Mouse (Mus musculus): ENCODE results near the gene Washc1. TPM values are rescaled to one million over a fixed set of nuclear protein-coding genes. Genes with fewer than 3 reads are reported as not detected.

Washc1 gene
- polyA plus RNA-seq, 1 experiment from 2014 or later, result 31.8 TPM

- Histone ChIP-seq H3K9me3 (no peaks in the 10 kb centered on the region), H3K36me3 (peaks cover 48% of the 10 kb centered on the region), H3K27me3 (ENCODE audit: insufficient read depth, poor library complexity, severe bottlenecking) (no peaks in the 10 kb centered on the region), H3K27ac (no peak overlapping the region), H3K4me1 (replicated peaks) (no peaks in the 10 kb centered on the region), H3K4me3 (no peak overlapping the region)
- no peak for DNase-seq (ENCODE audit: low spot score)
- WGBS, result 95% methylated on average over 3 of the region's 3 CpGs
Observed at GRCm38 (mm10) chr17:66092664-66093063, 18.7 kb upstream of the Washc1 start.

- 1% methylated on average over 41 of the region's 41 CpGs for WGBS
- Histone ChIP-seq H3K27me3 (ENCODE audit: insufficient read depth, poor library complexity, severe bottlenecking) (no peaks in the 10 kb centered on the region), H3K9me3 (no peaks in the 10 kb centered on the region), H3K36me3 (peaks cover 5% of the 10 kb centered on the region; the same call in 1 of the 2 replicates), H3K27ac (peak overlapping the region; percentile 97), H3K4me3 (peak overlapping the region; percentile 89), H3K4me1 (replicated peaks) (peaks cover 15% of the 10 kb centered on the region)
- DNase-seq (ENCODE audit: low spot score), result no peak
Observed at GRCm38 (mm10) chr17:66100566-66101379, 10.6 kb upstream of the Washc1 start.

DNA sequence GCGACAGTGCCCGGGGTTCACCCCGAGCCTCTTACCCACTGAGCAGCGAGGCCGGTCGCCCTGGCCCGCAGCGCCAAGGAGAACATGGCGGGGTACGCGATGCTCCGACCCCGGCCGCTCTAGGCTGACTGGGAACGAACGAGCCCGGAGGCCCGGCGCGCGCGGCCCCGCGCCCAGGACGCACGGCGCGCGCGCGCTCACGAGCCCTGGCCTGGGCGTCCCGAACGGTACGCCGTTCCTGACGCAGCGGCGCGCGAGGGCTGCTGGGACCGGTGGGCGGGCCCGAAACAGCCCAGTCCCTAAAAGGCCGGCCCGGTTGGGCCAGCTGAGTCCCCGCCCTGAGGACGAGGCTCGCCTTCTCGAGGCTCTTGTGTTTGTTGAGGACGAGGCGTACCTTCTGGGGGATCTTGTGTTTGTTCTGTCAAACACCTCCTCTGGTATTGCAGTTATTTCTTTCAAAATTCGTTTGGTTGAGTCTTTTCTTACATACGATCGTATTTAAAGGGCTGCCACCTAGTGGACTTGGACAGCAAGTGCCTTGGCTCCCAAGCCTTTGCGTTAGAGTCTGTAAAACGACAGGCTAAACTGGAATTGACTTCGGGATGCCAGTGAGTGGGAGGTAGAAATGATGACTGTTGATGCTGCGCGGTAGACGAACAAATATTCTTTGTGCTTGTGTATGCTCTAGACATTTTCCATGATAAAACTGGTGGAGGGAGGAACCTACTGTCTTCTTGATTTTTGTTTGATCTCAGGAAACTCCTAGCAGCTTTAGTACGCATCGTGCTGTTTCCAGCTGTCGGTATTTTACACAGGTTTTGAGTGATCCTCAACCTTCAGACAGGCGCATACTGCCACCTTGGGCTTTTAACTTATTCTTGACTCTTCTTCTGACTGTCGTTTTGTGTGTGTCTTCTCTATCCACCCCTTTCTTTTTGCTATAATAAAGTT lies 9.7 kb upstream of the Washc1 start, which contains the start of gene Ndufv2:
Ndufv2 (minus strand) TSS at position 180 of the 951 bp plus-strand sequence.
- Histone ChIP-seq H3K36me3 (peaks cover 5% of the 10 kb centered on the region; the same call in 1 of the 2 replicates), H3K4me3 (peak within 1 kb of the TSS; percentile 89), H3K4me1 (replicated peaks) (peaks cover 15% of the 10 kb centered on the region), H3K27ac (peak within 1 kb of the TSS; percentile 97), H3K9me3 (no peaks in the 10 kb centered on the region), H3K27me3 (ENCODE audit: insufficient read depth, poor library complexity, severe bottlenecking) (no peaks in the 10 kb centered on the region)
- DNase-seq (ENCODE audit: low spot score), result peak; percentile 96
- under 1% methylated on average over 67 of the region's 67 CpGs for WGBS

GRCm38 (mm10) chr17:66104076-66104475 lies 7.3 kb upstream of the Washc1 start:
- Histone ChIP-seq H3K9me3 (no peaks in the 10 kb centered on the region), H3K4me3 (no peak overlapping the region), H3K4me1 (replicated peaks) (peaks cover 12% of the 10 kb centered on the region), H3K36me3 (no peaks in the 10 kb centered on the region), H3K27me3 (ENCODE audit: insufficient read depth, poor library complexity, severe bottlenecking) (no peaks in the 10 kb centered on the region), H3K27ac (no peak overlapping the region)
- no peak for DNase-seq (ENCODE audit: low spot score)
- 88% methylated on average over 7 of the region's 7 CpGs for WGBS

- Histone ChIP-seq H3K4me1 (replicated peaks) (peaks cover 19% of the 10 kb centered on the region), H3K36me3 (no peaks in the 10 kb centered on the region), H3K27ac (no peak overlapping the region), H3K27me3 (ENCODE audit: insufficient read depth, poor library complexity, severe bottlenecking) (no peaks in the 10 kb centered on the region), H3K4me3 (no peak overlapping the region), H3K9me3 (no peaks in the 10 kb centered on the region)
- DNase-seq (ENCODE audit: low spot score), result peak; percentile 59
- 56% methylated on average over 10 of the region's 10 CpGs for WGBS
Observed at GRCm38 (mm10) chr17:66106601-66107267, 4.6 kb upstream of the Washc1 start.

DNA sequence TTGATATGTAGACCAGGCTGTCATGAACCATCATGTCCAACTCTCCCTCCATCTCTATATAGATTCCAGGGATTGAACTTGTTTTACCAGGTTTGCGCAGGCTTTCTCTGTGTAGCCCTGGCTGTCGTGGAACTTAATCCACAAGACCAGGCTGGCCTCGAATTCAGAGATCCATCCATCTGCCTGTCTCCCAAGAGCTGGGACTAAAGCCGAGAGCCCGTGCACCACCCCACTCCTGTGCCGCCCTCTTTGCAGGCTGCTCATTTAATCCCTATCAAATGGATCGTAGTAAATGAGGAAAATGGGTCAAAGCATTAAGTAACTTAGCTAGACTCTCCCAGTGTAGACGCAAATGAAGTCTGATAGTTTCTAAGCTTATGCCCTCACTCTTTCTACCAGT lies 3.9 kb upstream of the Washc1 start:
- Histone ChIP-seq H3K27me3 (ENCODE audit: insufficient read depth, poor library complexity, severe bottlenecking) (no peaks in the 10 kb centered on the region), H3K4me1 (replicated peaks) (peaks cover 23% of the 10 kb centered on the region), H3K9me3 (no peaks in the 10 kb centered on the region), H3K27ac (no peak overlapping the region), H3K4me3 (no peak overlapping the region), H3K36me3 (no peaks in the 10 kb centered on the region)
- DNase-seq (ENCODE audit: low spot score), result no peak
- WGBS, result 74% methylated on average over 8 of the region's 8 CpGs

DNA sequence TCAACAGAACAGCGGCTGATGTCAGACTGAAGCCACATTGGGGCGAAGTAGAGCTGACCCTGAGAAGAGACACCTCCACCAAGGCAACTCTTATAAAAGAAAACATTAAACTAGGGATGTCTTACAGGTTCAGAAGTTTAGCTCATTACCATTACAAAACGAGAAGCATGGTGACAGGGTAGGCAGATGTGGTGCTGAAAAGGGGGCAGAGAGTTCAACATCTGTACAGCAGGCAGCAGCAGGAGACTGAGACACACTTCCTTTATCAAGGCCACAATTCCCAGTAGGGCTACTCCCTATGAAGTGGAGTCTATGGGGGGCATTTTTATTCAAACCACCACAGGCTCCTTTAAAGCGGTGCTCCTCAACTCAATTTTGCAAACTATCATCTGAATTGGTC lies 3.1 kb upstream of the Washc1 start:
- Histone ChIP-seq H3K36me3 (no peaks in the 10 kb centered on the region), H3K4me3 (no peak overlapping the region), H3K27me3 (ENCODE audit: insufficient read depth, poor library complexity, severe bottlenecking) (no peaks in the 10 kb centered on the region), H3K9me3 (no peaks in the 10 kb centered on the region), H3K27ac (no peak overlapping the region), H3K4me1 (replicated peaks) (peaks cover 25% of the 10 kb centered on the region)
- DNase-seq (ENCODE audit: low spot score), result no peak
- 85% methylated on average over 4 of the region's 4 CpGs for WGBS

DNA sequence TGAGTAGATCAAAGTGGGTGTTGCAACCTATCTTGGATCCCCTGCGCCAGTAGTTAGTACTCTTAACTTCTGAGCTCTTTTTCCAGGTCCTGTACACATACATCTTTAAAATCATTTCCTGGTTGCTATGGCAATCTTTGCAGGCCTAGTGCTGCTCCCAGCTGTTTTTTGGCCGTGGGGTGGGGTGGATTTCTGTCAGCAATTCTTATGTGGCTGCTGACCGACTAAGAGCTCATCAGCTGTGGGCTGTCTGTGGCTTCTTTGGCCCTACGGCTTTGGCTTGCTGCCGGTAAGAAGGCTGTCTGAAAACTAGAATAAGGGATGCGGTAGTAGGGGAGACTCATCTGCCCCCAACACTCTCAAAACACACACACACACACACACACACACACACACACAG lies 599 bp upstream of the Washc1 start:
- no peaks in the 10 kb centered on the region for H3K27me3 ChIP-seq (ENCODE audit: insufficient read depth, poor library complexity, severe bottlenecking)
- peaks cover 25% of the 10 kb centered on the region for H3K4me1 ChIP-seq (replicated peaks)
- H3K27ac ChIP-seq, result peak overlapping the region; percentile 92
- WGBS, result 66% methylated on average over 6 of the region's 6 CpGs
- no peak for DNase-seq (ENCODE audit: low spot score)
- H3K9me3 ChIP-seq, result no peaks in the 10 kb centered on the region
- H3K4me3 ChIP-seq, result peak overlapping the region; percentile 92
- H3K36me3 ChIP-seq, result peaks cover 22% of the 10 kb centered on the region

GRCm38 (mm10) chr17:66112166-66112565 lies 821 bp downstream of the Washc1 start:
- Histone ChIP-seq H3K9me3 (no peaks in the 10 kb centered on the region), H3K36me3 (peaks cover 36% of the 10 kb centered on the region), H3K27me3 (ENCODE audit: insufficient read depth, poor library complexity, severe bottlenecking) (no peaks in the 10 kb centered on the region), H3K4me1 (replicated peaks) (peaks cover 25% of the 10 kb centered on the region), H3K27ac (peak overlapping the region; percentile 92), H3K4me3 (peak overlapping the region; percentile 92)
- WGBS, result 57% methylated on average over 4 of the region's 4 CpGs
- DNase-seq (ENCODE audit: low spot score), result no peak

GRCm38 (mm10) chr17:66118991-66119390 lies 7.6 kb downstream of the Washc1 start:
- peaks cover 61% of the 10 kb centered on the region for H3K36me3 ChIP-seq
- 89% methylated on average over 8 of the region's 8 CpGs for WGBS

GRCm38 (mm10) chr17:66120701-66121100 lies 9.4 kb downstream of the Washc1 start:
- H3K27me3 ChIP-seq (ENCODE audit: insufficient read depth, poor library complexity, severe bottlenecking), result no peaks in the 10 kb centered on the region
- no peak for DNase-seq (ENCODE audit: low spot score)
- peaks cover 18% of the 10 kb centered on the region for H3K4me1 ChIP-seq (replicated peaks)
- H3K9me3 ChIP-seq, result no peaks in the 10 kb centered on the region
- peaks cover 44% of the 10 kb centered on the region for H3K36me3 ChIP-seq
- 73% methylated on average over 1 of the region's 1 CpGs for WGBS
- H3K4me3 ChIP-seq, result no peak overlapping the region
- H3K27ac ChIP-seq, result no peak overlapping the region

More at GRCm38 (mm10) chr17:66118991-66119390, 7.6 kb downstream of the Washc1 start:
- Histone ChIP-seq H3K27ac (no peak overlapping the region), H3K4me3 (no peak overlapping the region), H3K9me3 (no peaks in the 10 kb centered on the region), H3K27me3 (ENCODE audit: insufficient read depth, poor library complexity, severe bottlenecking) (no peaks in the 10 kb centered on the region), H3K4me1 (replicated peaks) (peaks cover 2% of the 10 kb centered on the region)
- DNase-seq (ENCODE audit: low spot score), result no peak

GRCm38 (mm10) chr17:66123066-66123815 lies 11.9 kb downstream of the Washc1 start, which contains the start of gene Ddx11:
TSS of gene Ddx11 (plus strand) at chr17:66123520.
- DNase-seq (ENCODE audit: low spot score), result peak; percentile 93
- Histone ChIP-seq H3K36me3 (peaks cover 41% of the 10 kb centered on the region), H3K9me3 (no peaks in the 10 kb centered on the region), H3K4me3 (peak within 1 kb of the TSS; percentile 87), H3K4me1 (replicated peaks) (peaks cover 18% of the 10 kb centered on the region), H3K27me3 (ENCODE audit: insufficient read depth, poor library complexity, severe bottlenecking) (no peaks in the 10 kb centered on the region), H3K27ac (peak within 1 kb of the TSS; percentile 93)
- 7% methylated on average over 45 of the region's 45 CpGs for WGBS

All from hindbrain, embryonic 10.5 days (tissue).